Mouse (Mus musculus) limb, embryonic 14.5 days (tissue): ENCODE results near the gene Olfr974. TPM values are rescaled to one million over a fixed set of nuclear protein-coding genes. Genes with fewer than 3 reads are reported as not detected.
"Not testable (repeated sequence)": the region's sequence is repeated elsewhere in the genome, so short reads cannot be mapped to it uniquely, and the experiment has no call there.

Source experiments
- ATAC-seq: fragments of 200-750 bp; cut with Nextera tagmentation; 2 replicates; pipeline ENCODE4 v1.8.0; 2017; ENCODE audit warnings: low read depth, moderate number of reproducible peaks, moderate TSS enrichment; ENCODE audit not compliant: low FRiP score
- DNase-seq: peaks from one replicate; pipeline ENCODE4 v3.0.0-alpha.2; 2015; ENCODE audit warnings: low spot score
- H3K27ac ChIP-seq: fragments of 300-500 bp; sonication (generic); replicated peaks from 2 replicates; pipeline ENCODE4 v1.5.1; 2014; ENCODE audit warnings: low read depth, mild to moderate bottlenecking, low read length, moderate library complexity, mixed read lengths
- H3K27me3 ChIP-seq: fragments of 300-500 bp; sonication (generic); 2 replicates; pipeline ENCODE4 v1.6.1; 2014; ENCODE audit warnings: low read length, mixed read lengths; ENCODE audit not compliant: control insufficient read depth, insufficient read depth
- H3K36me3 ChIP-seq: fragments of 300-500 bp; sonication (generic); 2 replicates; pipeline ENCODE4 v1.6.1; 2014; ENCODE audit warnings: mild to moderate bottlenecking, low read length, moderate library complexity, mixed read lengths; ENCODE audit not compliant: control insufficient read depth, insufficient read depth
- H3K4me1 ChIP-seq: fragments of 300-500 bp; sonication (generic); 2 replicates; pipeline ENCODE4 v1.6.1; 2014; ENCODE audit warnings: antibody characterized with exemption, low read length, mixed read lengths; ENCODE audit not compliant: control insufficient read depth, insufficient read depth
- H3K4me2 ChIP-seq: fragments of 300-500 bp; sonication (generic); replicated peaks from 2 replicates; pipeline ENCODE4 v1.6.1; 2014; ENCODE audit warnings: low read depth, mild to moderate bottlenecking, low read length, moderate library complexity; ENCODE audit not compliant: severe bottlenecking
- H3K4me3 ChIP-seq: fragments of 300-500 bp; sonication (generic); replicated peaks from 2 replicates; pipeline ENCODE4 v1.5.1; 2014; ENCODE audit warnings: low read length
- H3K9ac ChIP-seq: fragments of 300-500 bp; sonication (generic); 2 replicates; pipeline ENCODE4 v1.6.1; 2014; ENCODE audit warnings: mild to moderate bottlenecking, low read depth, low read length, moderate library complexity; ENCODE audit not compliant: severe bottlenecking
- H3K9me3 ChIP-seq: fragments of 300-500 bp; sonication (generic); 2 replicates; pipeline ENCODE4 v1.6.1; 2016; ENCODE audit warnings: low read length; ENCODE audit not compliant: control insufficient read depth
- POLR2A ChIP-seq: fragments of 200-500 bp; IDR thresholded peaks from 2 replicates; pipeline ENCODE4 v1.8.0; 2012; ENCODE audit warnings: inconsistent platforms, mild to moderate bottlenecking, moderate library complexity, borderline replicate concordance; ENCODE audit not compliant: insufficient read depth, insufficient read length; ENCODE audit errors: extremely low read depth
- WGBS: fragments of 180-500 bp; shearing (Covaris S2); extraction: QIAGEN DNeasy Blood & Tissue Kit; methylation state at CpG from one replicate; pipeline ENCODE4 v1.1.7; 2014; 5-methylcytosine and 5-hydroxymethylcytosine counted together
- polyA plus RNA-seq, 2 experiments: library from polyadenylated mRNA; depleted of rRNA in 1 of 2; stranded (reverse) in 1 of 2; unstranded in 1 of 2; fragments of >200 nt; fragmentation: Nextera tagmentation in 1 of 2; extraction: Ambion mirVana in 1 of 2; gene quantifications; 2 replicates each; pipeline versions ENCODE4 v1.2.1 to v1.2.3; 2012 to 2014

The Olfr974 gene
- polyA plus RNA-seq, 2 experiments = not detected

- Histone ChIP-seq H3K9ac (no peak within 1 kb of the TSS), H3K27ac (no peak within 1 kb of the TSS), H3K36me3 (no peaks in the 10 kb centered on the region), H3K4me1 (no peaks in the 10 kb centered on the region), H3K27me3 (no peaks in the 10 kb centered on the region), H3K4me2 (no peak within 1 kb of the TSS), H3K9me3 (no peaks in the 10 kb centered on the region), H3K4me3 (no peak within 1 kb of the TSS)
- no peak for DNase-seq
- WGBS = 66% methylated on average over 1 of the region's 1 CpGs
- ATAC-seq = no peak
- no peak for TF ChIP-seq POLR2A
Measured at GRCm38 (mm10) chr9:39951946-39952345, 14.6 kb downstream of the Olfr974 start, which contains the start of gene Olfr975. Gene Olfr975 (minus strand): TSS chr9:39952046.

- not testable (repeated sequence) for H3K9me3 ChIP-seq, H3K4me2 ChIP-seq, H3K9ac ChIP-seq, H3K36me3 ChIP-seq, DNase-seq, ATAC-seq, H3K27me3 ChIP-seq, H3K4me3 ChIP-seq, H3K27ac ChIP-seq, H3K4me1 ChIP-seq
- WGBS = 80% methylated on average over 7 of the region's 9 CpGs
Measured at GRCm38 (mm10) chr9:39961033-39961432, 23.7 kb downstream of the Olfr974 start, which contains the start of gene Olfr976. Gene Olfr976 (minus strand): TSS chr9:39961133.

- not testable (repeated sequence) for H3K4me2 ChIP-seq, H3K4me3 ChIP-seq, H3K4me1 ChIP-seq, H3K36me3 ChIP-seq, H3K9me3 ChIP-seq, DNase-seq, H3K9ac ChIP-seq, H3K27me3 ChIP-seq, ATAC-seq, H3K27ac ChIP-seq
- WGBS = 87% methylated on average over 1 of the region's 1 CpGs
Measured at GRCm38 (mm10) chr9:39976581-39977145, 39.4 kb downstream of the Olfr974 start.

GRCm38 (mm10) chr9:39991813-39992212 is 54.5 kb downstream of the Olfr974 start, which contains the start of gene Olfr978:
Gene Olfr978 (plus strand): TSS chr9:39992113.
- 85% methylated on average over 2 of the region's 2 CpGs for WGBS
- no peak within 1 kb of the TSS for H3K27ac ChIP-seq
- ATAC-seq = no peak
- DNase-seq = no peak
- no peak for TF ChIP-seq POLR2A
- H3K4me3 ChIP-seq = no peak within 1 kb of the TSS
- no peaks in the 10 kb centered on the region for H3K4me1 ChIP-seq
- no peaks in the 10 kb centered on the region for H3K27me3 ChIP-seq
- H3K9ac ChIP-seq = no peak within 1 kb of the TSS
- no peaks in the 10 kb centered on the region for H3K9me3 ChIP-seq
- no peaks in the 10 kb centered on the region for H3K36me3 ChIP-seq
- no peak within 1 kb of the TSS for H3K4me2 ChIP-seq

Other genes starting within 250 kb of the Olfr974 start
- not detected in 2 replicates for gene Olfr149, start 230.4 kb upstream of the Olfr974 start, polyA plus RNA-seq (2012; rRNA removed)
- gene Olfr149, start 230.4 kb upstream of the Olfr974 start, polyA plus RNA-seq (2014; fragmentation: Nextera tagmentation; extraction: Ambion mirVana) = not detected in 2 replicates
- gene Olfr965, start 226.1 kb upstream of the Olfr974 start, polyA plus RNA-seq (2012; rRNA removed) = not detected in 2 replicates
- not detected in 2 replicates for gene Olfr965, start 226.1 kb upstream of the Olfr974 start, polyA plus RNA-seq (2014; fragmentation: Nextera tagmentation; extraction: Ambion mirVana)
- not detected in 2 replicates for gene Olfr150, start 206.5 kb upstream of the Olfr974 start, polyA plus RNA-seq (2012; rRNA removed)
- not detected in 2 replicates for gene Olfr150, start 206.5 kb upstream of the Olfr974 start, polyA plus RNA-seq (2014; fragmentation: Nextera tagmentation; extraction: Ambion mirVana)
- gene Olfr967, start 191.3 kb upstream of the Olfr974 start, polyA plus RNA-seq (2012; rRNA removed) = not detected in 2 replicates
- gene Olfr967, start 191.3 kb upstream of the Olfr974 start, polyA plus RNA-seq (2014; fragmentation: Nextera tagmentation; extraction: Ambion mirVana) = not detected in 2 replicates
- not detected in 2 replicates for gene Olfr968, start 154.2 kb upstream of the Olfr974 start, polyA plus RNA-seq (2012; rRNA removed)
- gene Olfr968, start 154.2 kb upstream of the Olfr974 start, polyA plus RNA-seq (2014; fragmentation: Nextera tagmentation; extraction: Ambion mirVana) = not detected in 2 replicates
- not detected in 2 replicates for gene Olfr969, start 146.6 kb upstream of the Olfr974 start, polyA plus RNA-seq (2012; rRNA removed)
- gene Olfr969, start 146.6 kb upstream of the Olfr974 start, polyA plus RNA-seq (2014; fragmentation: Nextera tagmentation; extraction: Ambion mirVana) = not detected in 2 replicates
- not detected in 2 replicates for gene Olfr970, start 128.6 kb upstream of the Olfr974 start, polyA plus RNA-seq (2012; rRNA removed)
- gene Olfr970, start 128.6 kb upstream of the Olfr974 start, polyA plus RNA-seq (2014; fragmentation: Nextera tagmentation; extraction: Ambion mirVana) = not detected in 2 replicates
- not detected in 2 replicates for gene Olfr971, start 100.6 kb upstream of the Olfr974 start, polyA plus RNA-seq (2012; rRNA removed)
- gene Olfr971, start 100.6 kb upstream of the Olfr974 start, polyA plus RNA-seq (2014; fragmentation: Nextera tagmentation; extraction: Ambion mirVana) = not detected in 2 replicates
- gene Olfr972, start 71.1 kb upstream of the Olfr974 start, polyA plus RNA-seq (2012; rRNA removed) = not detected in 2 replicates
- gene Olfr972, start 71.1 kb upstream of the Olfr974 start, polyA plus RNA-seq (2014; fragmentation: Nextera tagmentation; extraction: Ambion mirVana) = not detected in 2 replicates
- gene Olfr229, start 30.2 kb upstream of the Olfr974 start, polyA plus RNA-seq (2012; rRNA removed) = not detected in 2 replicates
- not detected in 2 replicates for gene Olfr229, start 30.2 kb upstream of the Olfr974 start, polyA plus RNA-seq (2014; fragmentation: Nextera tagmentation; extraction: Ambion mirVana)
- 0.05 TPM in 1 of 2 replicates, not detected in the other for gene Olfr975, start 14.5 kb downstream of the Olfr974 start, polyA plus RNA-seq (2012; rRNA removed)
- gene Olfr975, start 14.5 kb downstream of the Olfr974 start, polyA plus RNA-seq (2014; fragmentation: Nextera tagmentation; extraction: Ambion mirVana) = not detected in 2 replicates
- gene Olfr976, start 23.6 kb downstream of the Olfr974 start, polyA plus RNA-seq (2012; rRNA removed) = not detected in 2 replicates
- not detected in 2 replicates for gene Olfr976, start 23.6 kb downstream of the Olfr974 start, polyA plus RNA-seq (2014; fragmentation: Nextera tagmentation; extraction: Ambion mirVana)
- not detected in 2 replicates for gene Olfr978, start 54.6 kb downstream of the Olfr974 start, polyA plus RNA-seq (2012; rRNA removed)
- not detected in 2 replicates for gene Olfr978, start 54.6 kb downstream of the Olfr974 start, polyA plus RNA-seq (2014; fragmentation: Nextera tagmentation; extraction: Ambion mirVana)
- 0.15 TPM in 1 of 2 replicates, not detected in the other for gene Olfr979, start 66.0 kb downstream of the Olfr974 start, polyA plus RNA-seq (2012; rRNA removed)
- not detected in 2 replicates for gene Olfr979, start 66.0 kb downstream of the Olfr974 start, polyA plus RNA-seq (2014; fragmentation: Nextera tagmentation; extraction: Ambion mirVana)
- not detected in 2 replicates for gene Olfr980, start 72.1 kb downstream of the Olfr974 start, polyA plus RNA-seq (2012; rRNA removed)
- gene Olfr980, start 72.1 kb downstream of the Olfr974 start, polyA plus RNA-seq (2014; fragmentation: Nextera tagmentation; extraction: Ambion mirVana) = not detected in 2 replicates
- not detected in 2 replicates for gene Olfr981, start 84.0 kb downstream of the Olfr974 start, polyA plus RNA-seq (2012; rRNA removed)
- gene Olfr981, start 84.0 kb downstream of the Olfr974 start, polyA plus RNA-seq (2014; fragmentation: Nextera tagmentation; extraction: Ambion mirVana) = not detected in 2 replicates
- gene Olfr982, start 136.3 kb downstream of the Olfr974 start, polyA plus RNA-seq (2012; rRNA removed) = not detected in 2 replicates
- gene Olfr982, start 136.3 kb downstream of the Olfr974 start, polyA plus RNA-seq (2014; fragmentation: Nextera tagmentation; extraction: Ambion mirVana) = not detected in 2 replicates
- gene Olfr983, start 156.1 kb downstream of the Olfr974 start, polyA plus RNA-seq (2012; rRNA removed) = not detected in 2 replicates
- gene Olfr983, start 156.1 kb downstream of the Olfr974 start, polyA plus RNA-seq (2014; fragmentation: Nextera tagmentation; extraction: Ambion mirVana) = not detected in 2 replicates
- not detected in 2 replicates for gene Olfr984, start 176.7 kb downstream of the Olfr974 start, polyA plus RNA-seq (2012; rRNA removed)
- not detected in 2 replicates for gene Olfr984, start 176.7 kb downstream of the Olfr974 start, polyA plus RNA-seq (2014; fragmentation: Nextera tagmentation; extraction: Ambion mirVana)
- not detected in 2 replicates for gene Olfr985, start 192.7 kb downstream of the Olfr974 start, polyA plus RNA-seq (2012; rRNA removed)
- gene Olfr985, start 192.7 kb downstream of the Olfr974 start, polyA plus RNA-seq (2014; fragmentation: Nextera tagmentation; extraction: Ambion mirVana) = not detected in 2 replicates
- not detected in 2 replicates for gene Tmem225, start 210.6 kb downstream of the Olfr974 start, polyA plus RNA-seq (2012; rRNA removed)
- gene Tmem225, start 210.6 kb downstream of the Olfr974 start, polyA plus RNA-seq (2014; fragmentation: Nextera tagmentation; extraction: Ambion mirVana) = not detected in 2 replicates
- not detected in 2 replicates for gene Olfr986, start 243.4 kb downstream of the Olfr974 start, polyA plus RNA-seq (2012; rRNA removed)
- gene Olfr986, start 243.4 kb downstream of the Olfr974 start, polyA plus RNA-seq (2014; fragmentation: Nextera tagmentation; extraction: Ambion mirVana) = not detected in 2 replicates